In genomic region chr10:94991564-94992097, GRCm38 (mm10) we compare ENCODE assay signal across 8 mouse cellular contexts. TPM values are rescaled to one million over a fixed set of nuclear protein-coding genes. Genes with fewer than 3 reads are reported as not detected.
DNase-seq lines count a peak whose midpoint lies in the region; ATAC-seq and TF ChIP-seq lines count a peak whose summit lies in the region.

No protein-coding gene starts in this region.

- no peaks in the 10 kb centered on the region for H3K36me3 ChIP-seq in hindbrain, postnatal 0 days (ENCODE audit: insufficient read depth, low read length)

- no peaks in the 10 kb centered on the region for H3K27me3 ChIP-seq in hindbrain, postnatal 0 days (ENCODE audit: insufficient read depth, low read length)

- H3K4me3 ChIP-seq in gastrocnemius, adult 2 months = peak overlapping the region; percentile 63
- peak overlapping the region; percentile 18 for H3K4me3 ChIP-seq in hindbrain, postnatal 0 days (ENCODE audit: low read length)
- H3K4me3 ChIP-seq in left cerebral cortex, adult 2 months = peak overlapping the region; percentile 29; the same call in 1 of the 2 replicates

- 11% methylated on average over 17 of the region's 17 CpGs for WGBS in hindbrain, postnatal 0 days

- H3K4me2 ChIP-seq in hindbrain, postnatal 0 days (ENCODE audit: low read depth, low read length) = peak overlapping the region; percentile 51

- H3K9ac ChIP-seq in hindbrain, postnatal 0 days (replicated peaks; ENCODE audit: low read length) = 0 out of 2 replicates have a peak overlapping the region, but pooled peaks have one; percentile 17

- intact Hi-C loops in gastrocnemius, adult 2 months (cut with DNase I) = loop anchor here (1.0 to 5.0 kb wide), 6 partner anchors 21 to 485 kb away; no protein-coding TSS in a partner anchor
- intact Hi-C loops in left cerebral cortex, adult 2 months (cut with DNase I) = loop anchor here (1.0 to 5.0 kb wide), 6 partner anchors 96 to 485 kb away; partner anchors contain the start of genes Cradd and Socs2

- peak; percentile 48 for ATAC-seq in hindbrain, postnatal 0 days
- ATAC-seq in megakaryocyte, adult 5-6 weeks (ENCODE audit: poor library complexity, severe bottlenecking) = peak; percentile 69

- peak; percentile 87 for DNase-seq in NIH3T3 (ENCODE audit: low read depth)
- DNase-seq in cerebellum, postnatal 25 days = peak; percentile 73 to 81
- DNase-seq in gastrocnemius, adult 2 months = peak; percentile 70
- DNase-seq in hindbrain, postnatal 0 days (ENCODE audit: low spot score) = peak; percentile 90
- DNase-seq in left cerebral cortex, adult 2 months (ENCODE audit: extremely low spot score in 1 of 2, low spot score in 2 of 2) = peak; percentile 74
- DNase-seq in right cerebral cortex, postnatal 10 days (ENCODE audit: low spot score in 2 of 2) = peak; percentile 85 to 86
- DNase-seq in urinary bladder, postnatal 4 days (ENCODE audit: low spot score in 2 of 2) = peak; percentile 50 to 66

- peak; percentile 85 for TF ChIP-seq CTCF in gastrocnemius, adult 2 months (IDR thresholded peaks at IDR 0.05)
- peak; percentile 85 for TF ChIP-seq CTCF in hindbrain, postnatal 0 days (IDR thresholded peaks at IDR 0.05; ENCODE audit: low read depth)
- peak; percentile 80 for TF ChIP-seq CTCF in left cerebral cortex, adult 2 months (IDR thresholded peaks at IDR 0.05)

- H3K27ac ChIP-seq in gastrocnemius, adult 2 months = peak overlapping the region; percentile 83
- peak overlapping the region; percentile 57; the same call in 1 of the 2 replicates for H3K27ac ChIP-seq in hindbrain, postnatal 0 days
- H3K27ac ChIP-seq in left cerebral cortex, adult 2 months = peak overlapping the region; percentile 25; the same call in 1 of the 2 replicates

- no peaks in the 10 kb centered on the region for H3K4me1 ChIP-seq in hindbrain, postnatal 0 days (ENCODE audit: insufficient read depth, low read length)

- no peaks in the 10 kb centered on the region for H3K9me3 ChIP-seq in hindbrain, postnatal 0 days (ENCODE audit: low read length)

RNA-seq across cellular contexts. Expression of gene Plxnc1, which starts 47.0 kb away (rescaled TPM):
- total RNA-seq in gastrocnemius, adult 2 months (2021) = under 1 TPM; 0.33 to 0.59 TPM
- total RNA-seq in hindbrain, postnatal 0 days (2014; rRNA removed) = 54.2 and 54.5 TPM in 2 replicates
- 8.7 and 9.9 TPM in 2 replicates for polyA plus RNA-seq in hindbrain, postnatal 0 days (2015; fragmentation: Nextera tagmentation; extraction: Ambion mirVana)
- total RNA-seq in left cerebral cortex, adult 2 months (2021) = 10 to 100 TPM; 46.2 to 49.9 TPM
- total RNA-seq in megakaryocyte, adult 5-6 weeks (2015) = 38.6 and 47.9 TPM in 2 replicates
- 29.9 and 33.5 TPM in 2 replicates for total RNA-seq in megakaryocyte, adult 5-6 weeks (2017)

Comparison
In these comparisons a context has a peak if more than half of its experiments do, and no peak if none do; other contexts are left out.
1. Peak in every context shown above with its lines: DNase-seq, ATAC-seq, H3K4me3 ChIP-seq and H3K27ac ChIP-seq.
2. H3K27ac ChIP-seq: peak in every context shown above with its lines; median percentile 83 in gastrocnemius, adult 2 months; 57 in hindbrain, postnatal 0 days; 25 in left cerebral cortex, adult 2 months.
3. RNA of gene Plxnc1, which starts 47.0 kb away (total RNA-seq): 54.2 to 54.5 TPM in hindbrain, postnatal 0 days, 46.2 to 49.9 TPM in left cerebral cortex, adult 2 months and 29.9 to 47.9 TPM in megakaryocyte, adult 5-6 weeks; 0.33 to 0.59 TPM in gastrocnemius, adult 2 months; every median in the first group is over 10 times any median in the second.